Mouse (Mus musculus): ENCODE data around the gene Ntrk2.
A peak's percentile ranks its signal among the peaks of the same experiment; 100 is the strongest.

Gene Ntrk2

DNA sequence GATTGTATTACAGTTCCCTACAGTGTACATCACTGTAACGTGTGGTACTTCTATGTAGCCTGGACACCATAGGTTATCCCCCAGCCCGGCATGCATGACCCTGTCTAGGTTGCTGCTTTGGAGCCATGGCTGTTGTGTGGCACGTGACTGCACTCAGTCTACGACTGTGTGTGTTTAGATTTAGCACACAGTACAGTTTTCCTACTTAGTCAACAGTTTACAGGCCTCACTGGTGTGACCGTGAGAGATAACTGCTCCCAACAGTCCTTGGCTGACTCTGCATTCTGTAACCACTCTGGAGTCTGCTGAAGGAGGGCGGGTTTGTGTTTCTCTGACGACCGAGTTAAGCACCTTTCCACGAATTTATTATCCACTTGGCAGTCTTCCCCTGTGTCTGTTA is 370.1 kb downstream of the Ntrk2 start:
- no peak for ATAC-seq (ENCODE audit: insufficient number of reproducible peaks, low FRiP score, low TSS enrichment)

DNA sequence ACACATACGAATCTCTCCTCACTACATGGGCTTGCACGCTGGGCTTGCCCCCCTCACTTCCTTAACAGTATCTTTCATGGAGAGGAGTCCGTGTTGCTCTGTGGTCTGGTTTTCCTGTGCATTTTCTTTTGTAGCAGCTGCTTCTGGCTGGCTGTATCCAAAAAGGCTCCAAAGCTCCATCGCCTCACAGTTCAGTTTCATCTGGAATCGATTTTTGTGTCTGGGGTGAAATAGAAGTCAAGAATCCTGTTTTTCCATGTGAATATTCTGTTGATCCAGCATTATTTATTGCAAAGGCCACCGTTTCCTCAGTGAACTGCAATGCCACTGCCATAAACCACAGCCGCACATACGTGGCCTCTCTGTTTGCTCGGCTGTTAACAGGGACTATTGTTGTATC is 370.6 kb downstream of the Ntrk2 start:
- no peak for ATAC-seq (ENCODE audit: insufficient number of reproducible peaks, low FRiP score, low TSS enrichment)

DNA sequence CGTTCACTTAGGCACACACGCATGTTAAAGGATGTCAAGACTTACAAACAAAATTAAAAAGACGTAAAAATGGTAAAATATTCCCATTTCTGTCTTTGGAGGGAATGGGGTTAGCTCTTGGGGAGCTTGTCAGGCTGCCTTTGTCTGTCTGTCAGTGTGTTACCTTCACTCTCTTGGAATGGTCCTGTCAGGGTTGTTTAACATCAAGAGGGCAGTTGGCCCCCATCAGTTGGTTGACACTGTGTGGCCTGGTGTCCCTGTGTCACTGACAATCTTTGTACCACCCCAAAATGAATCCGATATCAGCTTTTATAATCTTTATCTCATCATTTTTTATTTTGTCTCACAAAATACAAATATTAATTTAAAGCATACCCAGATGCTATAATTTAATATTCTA is 373.6 kb downstream of the Ntrk2 start:
- no peak for ATAC-seq (ENCODE audit: insufficient number of reproducible peaks, low FRiP score, low TSS enrichment)

DNA sequence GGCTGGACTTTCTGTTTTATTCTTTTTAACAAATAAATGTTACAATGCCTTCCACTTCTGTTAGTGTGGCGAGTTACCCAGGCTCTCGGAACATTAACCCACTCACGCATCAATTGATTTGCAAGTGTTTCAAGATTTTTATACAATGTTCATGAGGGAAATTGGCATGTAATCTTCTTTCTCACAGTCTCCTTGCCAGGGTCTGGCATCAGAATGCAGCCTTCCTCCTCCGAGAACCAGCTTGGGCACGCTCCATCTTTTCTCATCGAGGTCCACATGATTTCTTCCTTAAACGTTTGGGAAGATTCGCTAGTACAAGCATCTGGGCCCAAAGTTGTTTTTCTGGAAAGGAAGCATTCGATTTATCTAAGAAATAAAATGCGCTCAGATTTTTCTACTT is 374.4 kb downstream of the Ntrk2 start:
- no peak for ATAC-seq (ENCODE audit: insufficient number of reproducible peaks, low FRiP score, low TSS enrichment)

DNA sequence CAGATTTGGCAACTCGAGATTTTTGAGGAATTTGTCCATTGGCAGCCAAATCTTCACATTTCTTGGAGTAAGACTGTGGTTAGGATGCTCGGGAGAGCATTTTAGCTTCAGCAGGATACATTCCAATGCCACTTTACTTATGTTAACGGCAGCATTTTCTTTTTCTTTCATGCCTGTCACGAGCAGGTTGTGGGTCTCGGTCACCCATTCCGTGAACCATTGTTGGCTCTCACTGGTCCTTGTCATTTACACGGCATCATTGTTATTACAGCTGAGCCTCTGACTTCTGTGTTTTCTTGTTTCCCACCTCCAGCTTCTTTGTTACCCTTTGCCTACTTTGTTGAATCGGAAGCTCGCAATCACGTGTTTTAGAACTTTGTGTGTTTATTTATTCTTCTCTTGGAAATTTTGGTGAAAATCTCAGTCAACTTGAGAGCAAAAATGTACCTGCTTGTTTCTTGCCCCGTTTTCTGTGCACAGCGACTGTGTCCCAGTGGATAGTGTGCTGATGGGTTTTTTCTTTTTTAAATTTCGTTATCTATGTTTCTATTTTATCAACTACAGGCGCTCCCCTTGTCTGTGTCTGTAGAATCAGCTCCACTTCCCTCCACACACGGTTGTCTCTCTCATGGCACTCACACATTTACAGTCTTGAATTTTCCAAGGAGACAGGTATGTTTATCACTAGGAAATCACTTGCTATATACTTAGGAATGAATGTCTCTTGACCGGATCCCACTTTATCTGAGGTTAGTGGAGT is 375.0 kb downstream of the Ntrk2 start:
- ATAC-seq (ENCODE audit: insufficient number of reproducible peaks, low FRiP score, low TSS enrichment) = no peak

- peak; percentile 56; the same call in 1 of the 2 replicates for ATAC-seq (ENCODE audit: insufficient number of reproducible peaks, low FRiP score, low TSS enrichment)
These were observed 376.3 kb downstream of the Ntrk2 start for GRCm38 (mm10) chr13:59182630-59183029.
